Mouse (Mus musculus) right cerebral cortex, postnatal 25 days (tissue): Measurements from ENCODE around the gene Gapvd1.
A peak's percentile ranks its signal among the peaks of the same experiment; 100 is the strongest.
"Not testable (repeated sequence)": the region's sequence is repeated elsewhere in the genome, so short reads cannot be mapped to it uniquely, and the experiment has no call there.

Experiments
- DNase-seq: peaks from one replicate; pipeline ENCODE4 v3.0.0; 2022

Gene Gapvd1

DNA sequence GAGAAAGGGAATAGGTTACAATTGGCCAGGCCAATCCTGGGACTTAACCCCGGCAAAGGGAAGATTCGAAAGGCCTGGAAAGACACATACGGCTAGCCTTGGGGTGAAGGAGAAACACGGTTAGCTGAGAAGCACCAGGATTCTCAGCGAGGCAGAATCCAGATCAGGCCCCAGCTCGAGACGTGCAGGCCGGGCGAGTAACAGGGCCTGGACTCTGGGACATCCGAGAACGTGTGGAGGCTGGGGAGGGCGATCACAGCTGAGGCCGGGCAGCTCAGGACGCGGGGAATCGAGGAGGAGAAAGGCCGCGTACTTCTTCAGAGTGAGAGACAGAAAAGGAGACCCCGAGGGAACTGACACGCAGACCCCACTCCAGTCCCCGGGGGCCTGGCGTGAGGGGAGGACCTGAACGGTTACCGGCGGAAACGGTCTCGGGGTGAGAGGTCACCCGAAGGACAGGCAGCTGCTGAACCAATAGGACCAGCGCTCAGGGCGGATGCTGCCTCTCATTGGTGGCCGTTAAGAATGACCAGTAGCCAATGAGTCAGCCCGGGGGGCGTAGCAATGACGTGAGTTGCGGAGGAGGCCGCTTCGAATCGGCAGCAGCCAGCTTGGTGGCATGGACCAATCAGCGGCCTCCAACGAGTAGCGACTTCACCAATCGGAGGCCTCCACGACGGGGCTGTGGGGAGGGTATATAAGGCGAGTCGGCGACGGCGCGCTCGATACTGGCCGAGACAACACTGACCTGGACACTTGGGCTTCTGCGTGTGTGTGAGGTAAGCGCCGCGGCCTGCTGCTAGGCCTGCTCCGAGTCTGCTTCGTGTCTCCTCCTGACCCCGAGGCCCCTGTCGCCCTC, 16.6 kb upstream of the Gapvd1 start, which contains the start of gene Hspa5:
Gene Hspa5, plus strand, starts transcription at position 603 of the 859 bp plus-strand sequence.
- DNase-seq: peak; percentile 100

DNA sequence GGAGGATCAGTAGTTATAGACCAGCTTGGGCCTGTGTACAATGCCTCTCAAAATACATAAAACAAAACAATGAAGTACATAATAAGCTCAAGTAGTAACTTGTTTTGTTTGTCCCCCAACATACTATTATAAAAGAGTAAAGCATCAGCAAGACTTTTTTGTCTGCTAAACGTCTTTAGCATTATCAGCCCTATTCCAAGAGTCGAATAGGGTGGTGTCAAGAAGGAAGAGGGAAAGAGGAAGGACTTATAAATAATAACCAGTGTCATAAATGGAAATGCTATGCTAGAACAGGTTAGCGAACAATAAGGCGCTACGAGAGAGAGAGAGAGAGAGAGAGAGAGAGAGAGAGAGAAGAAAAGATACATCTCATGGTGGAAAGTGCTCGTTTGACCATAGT, 15.9 kb upstream of the Gapvd1 start:
- no peak for DNase-seq

DNA sequence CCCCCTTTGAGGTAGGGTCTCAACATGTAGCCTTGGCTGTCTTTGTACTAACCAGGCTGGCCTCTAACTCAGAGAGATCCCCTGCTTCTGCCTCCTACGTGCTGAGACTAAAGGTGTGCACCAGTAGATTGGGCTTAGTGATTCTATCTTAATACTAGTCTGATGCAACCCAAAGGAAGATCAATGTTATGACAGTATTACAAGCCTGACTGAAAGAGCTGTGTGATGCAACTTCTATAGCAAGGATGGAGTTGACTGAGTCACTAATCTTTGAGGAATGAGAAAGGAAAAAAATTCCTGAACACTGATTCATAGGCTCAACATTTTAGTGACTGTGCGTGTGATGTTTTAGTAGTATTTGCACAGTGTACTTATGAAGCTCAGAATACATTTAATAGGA, 15.0 kb upstream of the Gapvd1 start:
- no peak for DNase-seq

- no peak for DNase-seq
These were observed 9.8 kb upstream of the Gapvd1 start for GRCm38 (mm10) chr2:34764801-34765200.

DNA sequence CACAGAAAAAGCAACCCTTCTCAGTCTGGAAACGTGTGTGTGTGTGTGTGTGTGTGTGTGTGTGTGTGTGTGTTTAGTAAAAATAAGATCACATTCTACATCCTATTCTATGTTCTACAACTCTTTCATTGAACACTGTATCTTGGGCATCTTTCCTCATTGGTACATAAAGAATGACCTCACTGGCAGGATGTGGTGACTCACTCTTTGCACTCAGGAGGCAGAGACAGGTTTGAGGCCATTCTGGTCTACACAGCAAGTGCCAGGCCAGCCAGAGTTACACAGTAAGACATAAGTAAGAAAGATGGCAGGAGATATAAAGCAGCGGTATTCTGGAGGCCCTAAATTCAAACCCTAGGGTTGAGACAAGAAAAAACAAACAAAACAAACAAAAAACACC, 7.8 kb upstream of the Gapvd1 start:
- no peak for DNase-seq

DNA sequence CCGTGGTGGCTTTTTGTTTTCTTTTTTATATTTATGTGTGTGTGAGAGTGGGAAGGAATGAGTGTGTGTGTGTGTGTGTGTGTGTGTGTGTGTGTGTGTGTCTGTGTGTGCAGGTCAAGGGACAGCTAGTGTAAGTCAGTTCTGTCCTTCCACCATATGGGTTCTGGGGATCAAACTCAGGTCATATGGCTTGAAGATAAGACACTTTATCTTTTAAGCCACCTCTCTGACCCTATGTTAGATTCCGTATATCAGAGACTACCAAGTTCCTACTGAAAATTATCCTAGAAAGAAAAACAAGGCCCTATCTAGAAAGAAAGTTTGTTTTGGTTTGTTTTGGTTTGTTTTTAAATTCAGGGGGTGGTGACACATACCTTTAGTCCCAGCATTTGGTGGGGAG, 7.1 kb upstream of the Gapvd1 start:
- no peak for DNase-seq

DNA sequence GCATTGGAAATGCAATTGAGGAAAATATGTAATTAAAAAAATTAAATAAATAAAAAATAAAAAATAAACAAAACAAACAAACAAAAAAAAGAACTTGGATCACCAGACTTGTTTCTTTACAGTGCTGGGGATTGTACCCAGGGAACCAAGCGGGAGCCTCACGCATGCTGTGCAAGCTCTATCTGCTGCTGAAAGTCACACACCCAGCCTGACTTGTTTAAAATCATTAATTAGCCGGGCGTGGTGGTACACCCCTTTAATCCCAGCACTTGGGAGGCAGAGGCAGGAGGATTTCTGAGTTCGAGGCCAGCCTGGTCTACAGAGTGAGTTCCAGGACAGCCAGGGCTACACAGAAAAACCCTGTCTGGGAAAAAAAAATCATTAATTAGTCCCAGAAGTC, 6.2 kb upstream of the Gapvd1 start:
- not testable (repeated sequence) for DNase-seq

- no peak for DNase-seq
These were observed 2.3 kb upstream of the Gapvd1 start for GRCm38 (mm10) chr2:34757341-34757740.

DNA sequence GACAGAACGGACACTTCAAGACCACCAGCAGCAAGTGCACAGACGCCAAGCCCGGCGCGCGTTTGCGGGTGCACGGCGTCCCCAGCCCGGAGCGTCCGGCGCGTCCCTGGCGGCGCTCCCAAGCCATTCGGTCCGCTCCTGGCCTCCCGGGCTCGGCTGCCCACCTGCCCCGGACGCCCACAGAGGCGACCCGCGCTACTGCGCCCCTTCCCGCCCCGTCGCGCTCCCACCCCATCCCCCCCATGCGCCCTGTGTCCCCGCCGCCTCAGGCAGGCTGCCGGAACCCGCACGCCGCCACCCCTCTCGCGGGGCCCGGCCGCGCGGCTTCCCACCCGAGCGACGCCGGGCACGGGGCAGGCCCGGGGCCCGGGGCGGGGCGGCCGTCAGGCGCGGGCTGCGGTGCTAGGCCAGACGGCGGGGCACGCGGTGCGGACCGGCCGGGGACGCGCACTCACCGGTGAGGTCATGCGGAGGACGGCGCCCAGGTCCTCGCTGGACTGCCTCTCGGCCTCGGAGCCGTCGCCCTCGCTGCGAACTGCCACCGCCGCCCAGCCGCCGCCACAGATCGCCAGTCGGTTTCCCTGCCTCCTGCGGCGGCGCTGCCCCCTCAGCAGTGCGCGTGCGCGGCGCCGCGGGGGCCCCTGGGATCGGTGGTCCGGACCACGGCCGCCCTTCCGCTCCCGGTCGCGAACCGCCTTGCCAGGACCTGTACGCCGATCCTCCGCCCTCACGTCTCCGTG, 1.1 kb downstream of the Gapvd1 start:
- peak; percentile 88 for DNase-seq

DNA sequence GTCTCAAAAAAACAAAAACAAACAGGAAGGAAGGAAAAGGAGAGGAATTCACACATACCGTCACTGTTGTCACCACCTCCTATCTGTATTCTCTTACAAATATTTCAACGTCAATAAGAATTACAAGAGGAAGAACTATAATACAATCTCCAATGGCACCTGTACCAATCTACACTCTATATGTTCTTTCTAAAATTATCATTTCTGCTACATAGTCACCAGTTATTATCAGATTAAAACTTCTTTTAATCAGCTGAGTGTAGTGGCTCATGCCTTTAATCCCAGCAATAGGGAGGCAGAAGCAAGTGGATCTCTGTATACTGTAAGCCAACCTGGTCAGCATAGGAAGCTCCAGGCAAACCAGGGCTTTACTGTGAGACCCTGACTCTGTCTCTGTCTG, 4.8 kb downstream of the Gapvd1 start:
- DNase-seq: no peak

- DNase-seq: no peak
These were observed 6.6 kb downstream of the Gapvd1 start for GRCm38 (mm10) chr2:34748479-34748878.

DNA sequence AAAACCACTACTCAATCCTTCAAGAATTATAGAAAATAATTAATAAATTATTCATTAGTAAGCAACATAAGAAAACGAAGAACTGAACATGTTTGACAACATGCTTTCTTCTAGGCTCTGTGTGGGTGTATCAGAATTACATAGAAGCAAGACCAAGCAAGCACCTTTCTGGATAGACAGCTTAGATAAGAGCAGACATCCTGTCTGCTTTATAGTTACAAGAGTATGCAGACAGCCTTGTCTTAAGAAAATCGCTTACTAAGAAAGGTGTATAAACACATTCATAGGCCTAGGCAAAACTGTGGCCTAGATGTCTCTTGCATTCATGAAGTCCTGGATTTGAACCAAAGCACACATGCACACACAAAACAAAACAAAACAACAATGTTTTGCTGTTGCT, 9.4 kb downstream of the Gapvd1 start:
- no peak for DNase-seq

DNA sequence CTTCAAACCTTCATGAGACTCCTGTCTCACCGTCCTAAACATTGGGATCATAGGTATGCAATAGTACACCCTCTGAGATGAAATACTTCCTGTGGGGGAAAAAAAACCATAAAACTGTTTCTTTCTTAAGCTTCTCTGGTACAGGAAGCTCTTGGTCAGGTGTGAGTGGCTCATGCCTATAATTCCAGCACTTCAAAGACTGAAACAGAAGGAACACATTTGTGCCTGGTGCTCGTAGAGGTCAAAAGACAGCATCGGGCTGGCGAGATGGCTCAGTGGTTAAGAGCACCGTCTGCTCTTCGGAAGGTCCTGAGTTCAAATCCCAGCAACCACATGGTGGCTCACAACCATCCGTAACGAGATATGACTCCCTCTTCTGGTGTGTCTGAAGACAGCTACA, 10.6 kb downstream of the Gapvd1 start:
- DNase-seq: no peak

DNA sequence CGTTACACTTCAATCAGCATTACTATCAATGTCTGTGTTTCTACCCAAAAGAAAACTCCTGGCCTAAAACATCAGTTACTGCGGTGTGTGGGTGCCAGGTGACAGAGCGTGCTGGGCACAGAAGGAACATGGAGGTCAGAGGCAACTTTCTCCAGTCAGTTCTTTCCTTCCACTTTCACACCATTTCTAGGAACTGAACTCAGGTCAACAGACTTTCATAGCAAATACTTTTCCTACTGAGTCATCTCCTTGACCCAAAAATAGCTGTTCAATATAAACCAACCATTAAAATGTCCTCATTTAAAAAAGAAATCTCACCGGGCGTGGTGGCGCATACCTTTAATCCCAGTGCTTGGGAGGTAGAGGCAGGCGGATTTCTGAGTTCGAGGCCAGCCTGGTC, 12.4 kb downstream of the Gapvd1 start:
- no peak for DNase-seq

GRCm38 (mm10) chr2:34741390-34742159, 13.5 kb downstream of the Gapvd1 start:
- DNase-seq: no peak

DNA sequence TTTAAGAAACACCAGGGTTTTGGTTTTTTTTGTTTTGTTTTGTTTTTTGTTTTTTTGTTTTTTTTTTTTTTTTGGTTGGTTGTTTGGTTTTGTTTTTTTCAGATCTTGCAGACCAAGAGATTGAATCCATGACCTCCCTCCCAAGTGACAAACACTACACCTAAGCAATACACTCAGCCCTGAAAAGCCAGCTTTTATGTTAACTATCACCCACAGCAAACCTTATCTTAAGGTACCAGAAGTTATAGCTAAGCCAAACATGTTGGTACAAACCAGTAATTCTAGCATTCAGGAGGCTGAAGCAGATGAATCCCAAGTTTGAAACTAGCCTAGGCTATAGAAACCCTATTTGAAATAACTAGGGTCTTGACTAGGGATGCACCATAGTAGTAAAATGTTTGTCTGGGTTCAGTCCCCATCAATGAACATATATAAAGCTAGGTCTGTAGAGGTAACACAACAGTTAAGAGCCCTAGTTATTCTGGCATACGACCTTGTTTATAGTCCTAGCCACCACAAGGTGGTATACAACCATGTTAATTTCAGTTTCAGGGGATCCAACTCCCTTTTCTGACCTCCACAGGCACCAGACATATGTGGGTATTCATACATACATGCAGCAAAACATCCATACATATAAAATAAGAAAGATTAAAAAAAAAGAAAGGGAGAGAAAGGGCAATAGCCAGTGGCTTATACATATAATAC, 15.2 kb downstream of the Gapvd1 start:
- DNase-seq: no peak

- DNase-seq: no peak
These were observed 17.1 kb downstream of the Gapvd1 start for GRCm38 (mm10) chr2:34737911-34738310.

DNA sequence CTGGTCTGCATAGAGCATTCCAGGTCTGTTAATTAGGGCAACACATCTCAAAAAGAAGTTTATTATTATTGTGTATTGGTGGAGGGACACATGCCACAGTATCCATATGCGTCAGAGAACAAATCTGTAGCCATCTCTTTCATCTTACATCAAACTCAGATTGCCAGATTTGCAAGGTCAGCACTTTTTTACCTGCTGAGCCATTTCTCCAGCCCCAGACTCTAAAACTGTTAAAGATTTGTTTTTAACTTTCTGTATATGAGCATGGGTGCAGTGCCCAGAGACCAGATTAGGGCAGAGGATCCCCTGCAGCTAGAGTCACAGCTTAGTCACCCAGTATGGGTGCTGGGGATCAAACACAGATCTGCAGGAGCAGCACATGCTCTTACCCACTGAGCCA, 18.4 kb downstream of the Gapvd1 start:
- DNase-seq: no peak

- DNase-seq: no peak
These were observed 27.8 kb downstream of the Gapvd1 start for GRCm38 (mm10) chr2:34727045-34727728.

DNA sequence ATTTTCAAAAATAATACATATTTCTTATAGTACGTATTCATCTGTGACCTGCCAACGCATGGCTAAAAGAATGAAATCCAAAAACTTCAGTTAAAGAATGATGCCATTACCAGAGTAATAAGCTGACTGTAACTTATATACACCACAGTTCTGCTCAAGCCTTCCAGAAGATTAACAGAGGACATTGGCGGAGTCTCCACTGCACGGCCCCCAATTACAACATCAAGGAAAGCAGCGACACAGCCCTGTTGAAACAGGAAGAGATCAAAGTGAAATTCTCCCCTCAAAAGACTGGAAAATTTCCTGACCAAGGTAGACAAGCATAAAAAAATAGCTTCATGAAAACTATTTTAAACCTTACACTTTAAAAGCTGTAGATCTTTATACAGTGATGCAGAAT, 29.8 kb downstream of the Gapvd1 start:
- no peak for DNase-seq

GRCm38 (mm10) chr2:34718196-34718595, 36.8 kb downstream of the Gapvd1 start:
- no peak for DNase-seq

DNA sequence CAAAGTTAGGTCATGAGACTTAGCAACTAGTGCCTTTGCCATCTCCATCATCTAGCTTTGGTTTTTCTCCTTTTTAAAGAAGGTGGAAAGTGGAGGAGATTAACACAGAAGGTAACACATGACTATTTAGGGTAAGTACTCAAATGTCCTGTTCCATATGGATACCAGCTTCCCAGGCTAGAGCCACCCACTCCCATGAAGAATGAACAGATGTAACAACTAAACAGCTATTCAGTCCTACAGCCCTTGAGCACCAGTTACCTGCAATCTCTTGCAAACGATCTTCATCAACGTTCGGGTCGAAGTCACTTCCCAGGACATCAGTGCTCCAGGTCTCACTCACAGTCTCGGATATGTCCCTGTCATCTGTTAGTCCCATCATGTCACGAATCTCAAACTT, 43.1 kb downstream of the Gapvd1 start:
- no peak for DNase-seq
